Mouse (Mus musculus) CD4-positive, CD25-positive, alpha-beta regulatory T cell, adult 4 months (primary cell): ENCODE results near the gene Ooep. TPM values are rescaled to one million over a fixed set of nuclear protein-coding genes. Genes with fewer than 3 reads are reported as not detected.
"Not testable (repeated sequence)": the region's sequence is repeated elsewhere in the genome, so short reads cannot be mapped to it uniquely, and the experiment has no call there.

Experiments
- ATAC-seq: one replicate; pipeline ENCODE4 v1.8.0; 2017
- polyA plus RNA-seq, 2 experiments: library from polyadenylated mRNA; unstranded; fragments of 100-300 nt; shearing (Covaris generic); gene quantifications; one replicate each; pipeline ENCODE4 v1.2.1; 2017

The Ooep gene
- polyA plus RNA-seq, 2 experiments from 2014 or later, result not detected

DNA sequence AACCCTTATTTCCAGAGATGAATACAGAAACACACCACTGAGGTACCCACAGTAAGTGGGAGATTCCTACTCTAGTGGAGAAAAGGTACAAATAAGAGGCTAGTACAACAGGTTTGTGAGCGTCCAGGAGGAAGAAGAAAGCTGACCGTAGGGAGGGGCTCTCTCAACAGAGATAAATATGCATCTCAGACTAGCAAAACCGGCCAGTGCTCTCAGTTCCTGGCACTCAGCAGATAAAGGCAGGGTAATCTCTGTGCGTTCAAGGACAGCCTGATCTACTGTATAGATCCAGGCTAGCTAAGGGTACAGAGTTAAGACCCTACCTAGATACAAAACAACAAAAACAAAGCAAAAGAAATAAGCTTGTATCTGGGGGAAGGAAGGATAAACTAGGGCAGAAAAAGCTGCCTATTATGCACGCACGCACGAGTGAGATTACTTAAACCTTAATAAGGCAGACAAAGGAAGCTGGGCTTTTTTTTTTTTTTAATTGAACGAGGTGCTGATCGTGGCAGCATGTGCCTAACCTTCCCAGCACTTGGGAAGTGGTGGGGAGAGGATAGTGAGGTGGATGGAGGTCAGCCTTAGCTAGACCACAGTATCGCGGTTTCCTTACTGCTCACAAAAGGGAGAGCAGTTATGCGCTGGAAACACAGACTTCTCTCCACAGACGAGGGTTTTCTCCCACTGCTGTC, 12.5 kb downstream of the Ooep start:
- no peak for ATAC-seq

- ATAC-seq, result no peak
Observed at GRCm38 (mm10) chr9:78364701-78365100, 13.8 kb downstream of the Ooep start.

DNA sequence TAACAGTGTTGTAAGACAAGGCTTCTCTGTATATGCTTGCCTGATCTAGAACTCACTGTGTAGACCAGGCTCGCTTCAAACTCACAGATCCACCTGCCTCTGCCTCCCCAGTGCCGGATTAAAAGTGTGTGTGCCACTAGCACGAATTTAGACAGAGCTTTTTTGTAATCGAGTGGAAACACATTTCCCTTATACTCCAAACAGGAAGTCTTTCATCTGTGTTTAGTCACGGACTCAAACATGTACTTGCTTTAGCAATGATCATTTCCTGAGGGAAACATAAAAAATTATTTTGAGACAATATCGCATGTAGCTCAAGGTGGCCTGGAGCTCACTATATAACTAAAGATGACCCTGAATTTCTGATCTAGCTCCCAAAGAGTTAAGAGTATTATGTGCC, 15.2 kb downstream of the Ooep start:
- ATAC-seq, result no peak

GRCm38 (mm10) chr9:78360484-78360872, 18.0 kb downstream of the Ooep start:
- no peak for ATAC-seq

DNA sequence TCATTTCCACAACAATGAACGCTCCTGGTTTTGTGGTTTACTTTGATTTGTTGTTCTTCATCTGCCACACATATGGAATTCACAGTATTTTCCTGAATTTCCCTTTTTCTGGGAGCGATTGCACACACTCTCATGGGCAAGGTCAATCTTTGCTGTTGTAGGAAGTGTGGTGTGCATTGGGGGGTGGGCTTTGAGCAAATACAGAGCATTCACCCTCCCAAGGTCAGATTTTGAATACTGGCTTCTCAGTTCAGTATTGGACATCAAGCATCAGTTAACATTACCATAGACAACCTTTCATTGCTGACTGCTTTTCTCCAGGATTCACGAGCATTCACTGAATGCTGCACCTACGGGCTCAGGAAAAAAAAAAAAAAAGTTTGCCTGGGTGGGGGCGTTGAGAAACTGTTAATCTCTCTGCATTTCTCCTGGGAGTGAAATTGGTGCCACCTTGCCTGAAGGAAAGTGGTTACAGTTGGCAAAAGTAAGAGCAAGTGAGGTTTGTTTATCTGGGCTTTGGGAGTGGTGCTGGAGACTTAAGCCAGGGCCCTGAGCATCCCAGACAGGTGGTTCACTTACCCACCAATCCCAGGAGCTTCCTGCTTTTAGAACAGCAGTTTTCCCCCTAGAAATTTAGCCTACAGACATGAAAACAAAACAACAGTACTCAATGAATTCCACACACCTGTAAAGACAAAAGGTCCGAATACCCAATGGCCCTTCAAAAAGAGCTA, 18.6 kb downstream of the Ooep start:
- ATAC-seq, result no peak

DNA sequence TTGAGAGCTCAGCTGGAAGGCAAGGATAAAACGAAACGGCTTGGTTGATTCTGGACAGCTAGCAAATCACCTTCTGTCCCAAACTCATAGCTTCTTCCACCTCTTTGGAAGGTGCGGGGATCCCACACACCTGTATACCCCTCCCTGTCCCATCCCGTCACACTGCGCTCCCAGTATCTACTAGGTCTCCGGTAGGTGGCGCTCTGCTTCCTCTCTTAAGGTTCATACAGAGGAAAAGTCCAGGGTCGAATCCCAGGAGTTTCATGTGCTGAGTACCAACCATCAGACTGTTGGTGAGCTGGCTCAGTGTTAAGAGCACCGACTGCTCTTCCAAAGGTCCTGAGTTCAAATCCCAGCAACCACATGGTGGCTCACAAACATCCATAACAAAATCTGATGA, 20.5 kb downstream of the Ooep start:
- no peak for ATAC-seq

DNA sequence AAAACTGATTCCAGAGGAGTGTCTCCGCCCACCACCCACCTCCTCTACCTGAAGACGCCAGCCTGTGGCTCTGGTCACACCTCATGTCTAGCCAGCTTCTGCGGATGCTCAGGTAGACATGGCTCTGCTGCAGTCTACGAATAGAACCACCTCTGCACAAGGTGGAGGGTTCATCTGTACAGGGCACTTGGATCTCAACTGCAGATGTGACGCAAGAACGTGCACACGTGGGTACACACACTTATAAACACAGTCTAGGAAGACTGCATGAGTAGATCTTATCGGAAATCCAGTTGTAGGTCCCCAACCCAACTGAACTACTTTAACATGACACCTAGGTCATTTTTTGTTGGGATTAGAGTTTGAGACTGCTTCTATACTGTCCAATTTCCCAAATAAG, 22.9 kb downstream of the Ooep start, which contains the start of gene Gsta2:
Gsta2 (minus strand) TSS at position 178 of the 400 bp plus-strand sequence.
- ATAC-seq, result no peak

- no peak for ATAC-seq
Observed at GRCm38 (mm10) chr9:78354665-78355578, 23.6 kb downstream of the Ooep start.

- ATAC-seq, result no peak
Observed at GRCm38 (mm10) chr9:78351504-78352220, 26.9 kb downstream of the Ooep start.

- ATAC-seq, result not testable (repeated sequence)
Observed at GRCm38 (mm10) chr9:78350007-78350406, 28.5 kb downstream of the Ooep start.

DNA sequence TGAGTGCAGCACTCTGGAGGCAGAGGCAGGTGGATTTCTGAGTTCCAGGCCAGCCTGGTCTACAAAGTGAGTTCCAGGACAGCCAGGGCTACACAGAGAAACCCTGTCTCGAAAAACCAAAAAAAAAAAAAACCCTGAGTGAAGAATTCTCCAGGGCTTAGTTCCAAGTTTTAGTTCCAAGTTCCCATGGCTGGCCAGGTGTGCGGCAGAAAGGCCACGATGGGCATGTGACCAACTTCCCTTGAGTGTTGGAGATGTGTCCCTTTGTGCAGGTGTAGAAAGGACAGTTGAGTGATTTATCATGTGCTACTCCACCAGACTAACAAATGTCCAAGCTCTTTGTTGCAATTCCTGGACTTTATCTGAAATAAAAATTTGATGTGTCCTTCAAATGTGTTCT, 29.4 kb downstream of the Ooep start:
- ATAC-seq, result not testable (repeated sequence)

DNA sequence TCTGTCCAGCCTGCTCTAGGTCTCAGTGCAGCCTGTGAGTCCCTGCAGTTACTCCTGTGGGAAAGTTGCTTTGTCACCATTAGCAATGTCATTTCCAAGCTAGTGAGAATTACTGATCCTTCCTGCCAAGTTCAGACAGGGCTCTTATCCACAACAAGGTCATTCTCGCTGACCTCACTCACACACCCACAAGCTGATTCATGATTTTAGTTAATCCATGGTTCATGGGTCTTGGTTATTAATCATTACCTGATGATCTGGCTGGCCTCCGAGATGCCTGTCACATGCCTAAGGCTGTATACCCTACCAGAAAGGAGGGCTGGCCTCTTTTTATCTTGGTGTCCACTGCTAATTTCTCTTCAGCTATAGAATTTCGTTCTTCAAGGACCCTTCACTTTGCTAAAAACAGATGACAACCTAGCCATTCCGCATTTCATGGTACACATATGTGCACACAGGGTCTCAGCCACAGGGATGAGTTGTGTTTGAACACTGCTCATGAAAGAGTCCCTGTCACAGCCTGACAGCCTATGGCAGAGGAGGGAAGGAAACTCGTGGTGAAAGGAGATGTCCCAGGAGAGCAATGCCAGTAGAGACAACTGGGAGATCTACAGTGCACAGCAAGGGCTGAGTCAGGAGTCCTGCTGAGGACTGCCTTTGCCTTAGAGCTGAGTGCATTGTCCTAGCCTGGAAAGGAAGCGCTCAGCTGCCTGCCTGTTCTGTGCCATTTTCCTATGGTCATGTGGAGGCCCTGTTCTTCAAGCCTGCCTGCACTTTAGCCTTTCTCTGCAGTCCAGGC, 30.1 kb downstream of the Ooep start:
- not testable (repeated sequence) for ATAC-seq

DNA sequence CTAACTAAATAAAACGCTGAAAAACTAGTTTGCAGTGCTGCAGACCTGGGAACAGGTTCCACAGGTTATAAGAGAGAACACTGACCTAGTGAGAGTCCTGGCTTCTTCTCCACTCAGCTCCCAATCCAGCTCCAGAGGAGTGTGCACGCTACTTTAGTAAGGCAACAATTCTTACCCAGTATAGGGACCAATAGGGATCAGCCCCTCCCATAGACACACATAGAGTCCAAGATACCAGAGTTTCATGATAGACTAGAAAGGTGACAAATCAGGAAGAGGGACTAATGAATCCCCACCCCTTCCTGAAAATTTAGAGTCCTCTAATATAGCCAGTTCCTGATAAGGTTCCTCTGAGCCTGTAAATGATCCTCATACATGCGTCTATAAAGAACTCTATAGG, 31.5 kb downstream of the Ooep start:
- ATAC-seq, result no peak

DNA sequence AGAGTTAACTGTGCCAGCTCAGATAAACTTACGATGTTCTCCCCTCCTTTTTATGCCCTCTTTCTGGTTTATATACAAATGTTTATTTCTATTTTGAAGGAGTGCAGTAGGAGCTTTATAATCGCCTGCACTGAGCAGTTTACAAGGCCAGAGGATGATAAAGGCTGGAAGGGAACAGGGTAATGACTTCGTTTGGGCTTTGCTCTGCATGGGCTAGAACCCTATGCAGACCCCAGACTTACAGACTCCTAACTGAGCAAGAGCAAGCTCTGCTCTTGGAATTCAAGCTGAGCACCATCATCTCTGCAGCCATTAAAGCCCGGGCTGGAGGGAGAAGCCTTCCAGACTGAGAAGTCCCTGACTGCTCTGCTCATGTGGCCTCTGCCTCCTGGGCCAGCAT, 33.3 kb downstream of the Ooep start:
- not testable (repeated sequence) for ATAC-seq

GRCm38 (mm10) chr9:78343055-78343454, 35.5 kb downstream of the Ooep start:
- not testable (repeated sequence) for ATAC-seq

- ATAC-seq, result not testable (repeated sequence)
Observed at GRCm38 (mm10) chr9:78342494-78342893, 36.0 kb downstream of the Ooep start.

DNA sequence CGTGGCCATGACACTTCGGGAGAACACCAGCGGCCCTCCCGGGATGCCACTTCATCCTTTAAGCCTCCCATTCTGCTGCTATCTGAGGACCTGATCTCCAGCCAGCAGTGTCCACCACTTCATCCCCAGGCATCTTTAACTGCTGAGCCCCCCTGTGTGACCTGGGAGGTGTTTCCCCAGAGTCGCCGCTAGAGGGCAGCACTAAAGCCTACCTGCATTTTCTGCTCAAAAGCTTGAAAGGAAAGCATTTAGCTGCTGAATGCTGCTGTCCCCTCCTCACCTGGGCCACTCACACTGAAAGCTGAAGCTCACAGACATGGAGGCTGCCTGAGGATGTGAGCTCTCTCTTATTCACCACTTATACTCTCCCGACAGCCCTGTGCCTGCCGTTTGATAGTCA, 38.2 kb downstream of the Ooep start:
- ATAC-seq, result not testable (repeated sequence)

DNA sequence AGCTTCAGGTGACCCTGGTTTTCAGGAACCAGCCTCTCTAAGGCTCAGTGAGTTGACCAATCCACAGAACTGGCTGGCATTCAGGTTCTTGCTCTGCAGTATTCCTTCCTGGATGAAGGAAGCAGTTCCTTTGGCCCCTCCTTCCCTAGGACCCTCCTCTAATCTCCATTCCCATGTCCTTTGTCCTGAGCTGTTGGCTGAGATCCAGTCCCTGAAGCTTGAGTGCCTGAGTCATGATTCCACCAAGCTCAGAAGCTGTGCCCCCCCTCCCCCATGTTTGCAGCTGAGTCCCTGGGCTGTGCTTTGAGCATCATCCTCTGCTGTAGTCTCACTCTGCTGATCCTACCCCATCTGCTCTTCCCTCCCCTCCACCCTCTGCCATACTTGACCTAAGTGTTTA, 41.5 kb downstream of the Ooep start:
- ATAC-seq, result not testable (repeated sequence)

GRCm38 (mm10) chr9:78327289-78327688, 51.2 kb downstream of the Ooep start, which contains the start of gene Omt2b:
Omt2b (plus strand) TSS chr9:78327589.
- ATAC-seq, result not testable (repeated sequence)
